9 mouse cellular contexts compared by ENCODE assay signal in the genomic region with DNA sequence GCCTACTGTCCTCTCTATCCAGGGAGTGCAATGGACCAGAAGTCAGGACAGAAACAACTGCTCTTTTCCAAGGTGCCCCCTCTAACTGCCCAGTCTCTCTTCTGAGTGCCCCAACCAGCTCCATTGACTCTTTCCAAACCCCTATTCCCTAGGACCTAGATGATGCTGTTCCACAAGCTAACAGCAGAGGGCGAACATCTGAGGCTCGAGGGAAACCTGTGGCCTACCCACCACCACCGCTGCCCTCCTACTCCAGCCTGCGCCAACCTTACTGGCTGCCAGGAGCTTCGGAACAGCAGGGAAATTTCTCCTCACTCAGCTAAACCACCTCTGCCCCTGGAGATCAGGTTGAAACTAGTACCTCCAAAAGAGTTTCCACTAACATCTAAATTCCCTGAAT. TPM values are rescaled to one million over a fixed set of nuclear protein-coding genes. Genes with fewer than 3 reads are reported as not detected.
DNase-seq lines count a peak whose midpoint lies in the region; ATAC-seq and TF ChIP-seq lines count a peak whose summit lies in the region.
"Had no signal": no experiment of that assay in that cellular context is flagged by ENCODE, and none has a peak within 500 bp of the region (broad histone marks: within the 10 kb centered on the region; RNA-seq: fewer than 3 reads in every experiment).

No protein-coding gene starts in this region.

- H3K27ac ChIP-seq in heart, embryonic 12.5 days (ENCODE audit: poor library complexity, severe bottlenecking) = no peak overlapping the region
- no peak overlapping the region for H3K27ac ChIP-seq in bone marrow, adult 2 months (ENCODE audit: control insufficient read depth, insufficient read depth, low read depth, low read length, poor library complexity)
- 0 out of 2 replicates have a peak overlapping the region, but pooled peaks have one; percentile 41 for H3K27ac ChIP-seq in embryonic facial prominence, embryonic 12.5 days
- no peak overlapping the region for H3K27ac ChIP-seq in lung, postnatal 0 days (ENCODE audit: low read length)
- H3K27ac ChIP-seq: liver, embryonic 15.5 days had no signal

- no peaks in the 10 kb centered on the region for H3K27me3 ChIP-seq in heart, embryonic 12.5 days (replicated peaks)
- H3K27me3 ChIP-seq in embryonic facial prominence, embryonic 12.5 days = no peaks in the 10 kb centered on the region
- H3K27me3 ChIP-seq in lung, postnatal 0 days (replicated peaks; ENCODE audit: insufficient read depth, low read length) = no peaks in the 10 kb centered on the region
- H3K27me3 ChIP-seq: liver, embryonic 15.5 days had no signal

- peak; percentile 57 for TF ChIP-seq CTCF in bone marrow, adult 2 months (IDR thresholded peaks at IDR 0.05; ENCODE audit: control insufficient read depth, insufficient read depth, low read length)
- TF ChIP-seq CTCF in lung, postnatal 0 days (IDR thresholded peaks at IDR 0.05) = peak; percentile 88

- no peaks in the 10 kb centered on the region for H3K9me3 ChIP-seq in heart, embryonic 12.5 days (replicated peaks)
- no peaks in the 10 kb centered on the region for H3K9me3 ChIP-seq in embryonic facial prominence, embryonic 12.5 days
- H3K9me3 ChIP-seq in lung, postnatal 0 days (ENCODE audit: low read length) = no peaks in the 10 kb centered on the region
- H3K9me3 ChIP-seq: liver, embryonic 15.5 days had no signal

- peak; percentile 43 to 80 for DNase-seq in heart, adult 18-20 months
- DNase-seq in heart, postnatal 36 days = peak; percentile 52 to 63
- peak; percentile 75 for DNase-seq in layer of hippocampus, adult 11-12 months (ENCODE audit: low spot score)
- peak; percentile 65 for DNase-seq in lung, postnatal 0 days (ENCODE audit: low spot score)
- peak; percentile 62 for DNase-seq in right cerebral cortex, adult 18-20 months

- peaks cover 17% of the 10 kb centered on the region for H3K4me1 ChIP-seq in heart, embryonic 12.5 days (replicated peaks)
- no peaks in the 10 kb centered on the region for H3K4me1 ChIP-seq in bone marrow, adult 2 months (ENCODE audit: control insufficient read depth, insufficient read depth, low read length)
- peaks cover 23% of the 10 kb centered on the region for H3K4me1 ChIP-seq in embryonic facial prominence, embryonic 12.5 days
- H3K4me1 ChIP-seq in lung, postnatal 0 days (ENCODE audit: insufficient read depth, low read depth, low read length) = peaks cover 13% of the 10 kb centered on the region; the same call in 1 of the 2 replicates
- H3K4me1 ChIP-seq: liver, embryonic 15.5 days had no signal

- no peak for TF ChIP-seq POLR2A in bone marrow, adult 2 months (IDR thresholded peaks at IDR 0.05; ENCODE audit: borderline replicate concordance, control insufficient read depth, low read depth, low read length)

- H3K4me3 ChIP-seq in heart, embryonic 12.5 days = no peak overlapping the region
- no peak overlapping the region for H3K4me3 ChIP-seq in bone marrow, adult 2 months (replicated peaks; ENCODE audit: control insufficient read depth, low read depth, low read length)
- H3K4me3 ChIP-seq in embryonic facial prominence, embryonic 12.5 days = no peak overlapping the region
- H3K4me3 ChIP-seq in lung, postnatal 0 days (ENCODE audit: low read depth, low read length) = no peak overlapping the region
- H3K4me3 ChIP-seq: liver, embryonic 15.5 days had no signal

- no peak overlapping the region for H3K9ac ChIP-seq in heart, embryonic 12.5 days
- H3K9ac ChIP-seq in embryonic facial prominence, embryonic 12.5 days = no peak overlapping the region
- H3K9ac ChIP-seq in lung, postnatal 0 days (replicated peaks; ENCODE audit: low read depth) = no peak overlapping the region
- H3K9ac ChIP-seq: liver, embryonic 15.5 days had no signal

- intact Hi-C loops in heart, postnatal 36 days (cut with DNase I) = no loop called here

- peaks cover 44% of the 10 kb centered on the region for H3K36me3 ChIP-seq in heart, embryonic 12.5 days
- H3K36me3 ChIP-seq in embryonic facial prominence, embryonic 12.5 days = peaks cover 62% of the 10 kb centered on the region
- no peaks in the 10 kb centered on the region; the same call in 1 of the 2 replicates for H3K36me3 ChIP-seq in lung, postnatal 0 days (ENCODE audit: insufficient read depth, low read length)

- TF ChIP-seq EP300 in lung, postnatal 0 days (IDR thresholded peaks at IDR 0.05) = no peak

- WGBS in heart, embryonic 12.5 days = 22% methylated on average over 5 of the region's 5 CpGs
- WGBS in bone marrow, adult 2 months = 28% methylated on average over 5 of the region's 5 CpGs
- WGBS in embryonic facial prominence, embryonic 12.5 days = 24% methylated on average over 5 of the region's 5 CpGs
- 12% methylated on average over 5 of the region's 5 CpGs for WGBS in lung, postnatal 0 days

- no peak for ATAC-seq in heart, embryonic 12.5 days (ENCODE audit: insufficient number of reproducible peaks, low FRiP score)
- no peak for ATAC-seq in embryonic facial prominence, embryonic 12.5 days (ENCODE audit: insufficient number of reproducible peaks, insufficient read depth, low FRiP score, low TSS enrichment)
- ATAC-seq in lung, postnatal 0 days = peak; percentile 56

- no peak overlapping the region for H3K4me2 ChIP-seq in heart, embryonic 12.5 days
- no peak overlapping the region for H3K4me2 ChIP-seq in embryonic facial prominence, embryonic 12.5 days (replicated peaks)
- no peak overlapping the region for H3K4me2 ChIP-seq in lung, postnatal 0 days (replicated peaks; ENCODE audit: low read depth, low read length)
- H3K4me2 ChIP-seq: liver, embryonic 15.5 days had no signal

RNA-seq across cellular contexts. Expression of a gene that starts 16.2 kb away (rescaled TPM):
- total RNA-seq in heart, adult 18-20 months (2021) = under 1 TPM; 0.77 to 0.95 TPM
- 13.5 and 14.4 TPM in 2 replicates for polyA plus RNA-seq in heart, embryonic 12.5 days (2016; fragmentation: Nextera tagmentation; extraction: Ambion mirVana)
- 1.8 and 2.2 TPM in 2 replicates for polyA plus RNA-seq in bone marrow, adult 2 months (2011; ENCODE audit: insufficient read depth, insufficient read length, low replicate concordance, missing spikeins)
- 24.7 and 25.6 TPM in 2 replicates for polyA plus RNA-seq in embryonic facial prominence, embryonic 12.5 days (2016; fragmentation: Nextera tagmentation; extraction: Ambion mirVana)
- total RNA-seq in heart, postnatal 36 days (2021) = 1 to 10 TPM; 2.3 to 3.1 TPM
- 6.2 and 6.9 TPM in 2 replicates for polyA plus RNA-seq in lung, postnatal 0 days (2015; fragmentation: Nextera tagmentation; extraction: Ambion mirVana)

RNA-seq across cellular contexts. Expression of a gene that starts 45.3 kb away (rescaled TPM):
- not detected for total RNA-seq in heart, adult 18-20 months (2021)
- polyA plus RNA-seq in heart, embryonic 12.5 days (2016; fragmentation: Nextera tagmentation; extraction: Ambion mirVana) = not detected in 2 replicates
- not detected in 2 replicates for polyA plus RNA-seq in bone marrow, adult 2 months (2011; ENCODE audit: insufficient read depth, insufficient read length, low replicate concordance, missing spikeins)
- 3.9 and 4.1 TPM in 2 replicates for polyA plus RNA-seq in embryonic facial prominence, embryonic 12.5 days (2016; fragmentation: Nextera tagmentation; extraction: Ambion mirVana)
- total RNA-seq in heart, postnatal 36 days (2021) = not detected
- not detected in 2 replicates for polyA plus RNA-seq in lung, postnatal 0 days (2015; fragmentation: Nextera tagmentation; extraction: Ambion mirVana)
- polyA plus RNA-seq: liver, embryonic 15.5 days had no signal
